Mouse (Mus musculus): ENCODE data around the gene Mak.

Gene Mak

GRCm38 (mm10) chr13:41071617-41072016 lies 7.9 kb downstream of the Mak start:
- no peak for DNase-seq (ENCODE audit: low read depth)

GRCm38 (mm10) chr13:41067618-41068017 lies 11.9 kb downstream of the Mak start:
- DNase-seq (ENCODE audit: low read depth) = no peak

DNA sequence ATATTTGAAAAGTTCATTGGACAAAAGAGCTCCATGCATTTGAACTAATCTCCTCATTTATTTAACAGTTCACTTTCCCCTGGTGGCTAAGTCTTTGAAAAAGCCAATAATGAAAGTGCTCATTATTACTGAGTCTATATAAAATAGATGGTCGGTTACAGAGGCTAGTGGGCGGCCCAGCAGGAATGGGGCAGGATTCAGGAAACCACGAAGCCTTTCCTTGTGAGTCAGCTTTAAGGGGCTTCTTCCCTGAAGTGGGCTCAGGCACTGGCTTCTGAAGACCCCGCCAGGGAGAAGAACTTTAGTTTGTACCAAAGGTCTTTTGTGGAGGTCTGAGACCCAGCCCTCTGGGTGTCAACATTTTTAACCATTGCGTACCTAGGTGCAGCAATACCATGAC lies 27.5 kb downstream of the Mak start:
- no peak for DNase-seq (ENCODE audit: low read depth)

- DNase-seq (ENCODE audit: low read depth) = no peak
These were observed 32.2 kb downstream of the Mak start for GRCm38 (mm10) chr13:41047280-41047679.

GRCm38 (mm10) chr13:41045901-41046300 lies 33.6 kb downstream of the Mak start:
- no peak for DNase-seq (ENCODE audit: low read depth)

DNA sequence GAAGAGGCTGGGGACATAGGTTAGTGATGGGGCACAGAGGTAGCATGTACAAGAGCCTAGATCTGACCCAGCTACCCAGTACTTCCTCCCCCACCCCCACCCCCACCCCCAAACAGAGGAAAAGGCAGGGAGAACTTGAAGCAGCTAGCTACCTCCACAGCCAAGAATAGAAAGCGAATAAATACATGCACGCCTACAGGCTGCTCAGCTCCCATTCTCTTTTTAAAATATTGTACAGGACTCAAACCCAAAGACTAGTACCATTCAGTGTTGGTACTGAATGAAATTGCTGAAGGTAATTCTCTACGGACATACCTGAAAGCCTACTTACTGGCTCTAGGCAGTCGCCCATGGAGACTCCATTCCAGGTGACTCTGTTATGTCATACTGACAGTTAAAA lies 37.0 kb downstream of the Mak start:
- no peak for DNase-seq (ENCODE audit: low read depth)

GRCm38 (mm10) chr13:41030098-41030497 lies 49.4 kb downstream of the Mak start:
- DNase-seq (ENCODE audit: low read depth) = no peak

GRCm38 (mm10) chr13:41022099-41022498 lies 57.4 kb downstream of the Mak start:
- no peak for DNase-seq (ENCODE audit: low read depth)

GRCm38 (mm10) chr13:41021607-41022006 lies 57.9 kb downstream of the Mak start:
- no peak for DNase-seq (ENCODE audit: low read depth)

DNA sequence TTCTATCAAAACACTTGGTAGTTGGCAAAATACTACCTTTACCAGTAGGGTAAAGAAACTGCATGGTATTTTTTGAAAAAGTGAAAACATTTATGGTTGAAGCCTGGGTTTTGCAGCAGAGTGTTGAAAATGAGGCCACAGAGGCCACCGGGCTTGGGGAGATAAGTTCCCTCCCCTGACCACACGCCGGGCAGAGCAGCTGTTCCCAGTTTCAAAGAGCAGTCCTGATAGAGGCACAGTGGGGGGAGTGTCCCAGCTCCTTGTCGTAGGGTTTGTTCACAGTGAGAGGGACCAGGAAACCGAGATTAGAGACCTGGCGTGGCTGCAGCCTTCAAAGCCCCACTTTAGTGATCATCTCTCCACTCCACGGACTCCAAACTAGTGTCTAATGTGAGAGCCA lies 59.0 kb downstream of the Mak start:
- DNase-seq (ENCODE audit: low read depth) = no peak

- DNase-seq (ENCODE audit: low read depth) = no peak
These were observed 60.5 kb downstream of the Mak start for GRCm38 (mm10) chr13:41018756-41019591.

DNA sequence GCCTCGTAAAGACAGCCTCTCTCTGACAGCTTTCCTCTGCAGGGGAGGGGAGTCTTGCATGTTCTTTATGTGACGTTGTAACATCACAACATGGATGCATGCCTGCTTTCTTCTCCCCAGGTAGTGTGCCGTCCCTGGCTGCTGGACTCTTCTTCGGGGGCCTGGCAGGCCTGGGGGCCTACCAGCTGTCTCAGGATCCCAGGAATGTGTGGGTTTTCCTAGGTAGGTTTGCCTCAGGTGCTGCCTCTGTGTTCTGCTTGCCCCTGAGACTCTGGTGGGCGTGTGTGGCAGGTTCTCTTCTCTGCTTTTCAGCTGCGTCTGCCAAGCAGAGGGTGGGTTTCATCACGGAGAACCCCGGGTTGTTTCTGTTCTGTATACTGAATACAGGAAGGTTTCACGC lies 61.3 kb downstream of the Mak start:
- DNase-seq (ENCODE audit: low read depth) = no peak

DNA sequence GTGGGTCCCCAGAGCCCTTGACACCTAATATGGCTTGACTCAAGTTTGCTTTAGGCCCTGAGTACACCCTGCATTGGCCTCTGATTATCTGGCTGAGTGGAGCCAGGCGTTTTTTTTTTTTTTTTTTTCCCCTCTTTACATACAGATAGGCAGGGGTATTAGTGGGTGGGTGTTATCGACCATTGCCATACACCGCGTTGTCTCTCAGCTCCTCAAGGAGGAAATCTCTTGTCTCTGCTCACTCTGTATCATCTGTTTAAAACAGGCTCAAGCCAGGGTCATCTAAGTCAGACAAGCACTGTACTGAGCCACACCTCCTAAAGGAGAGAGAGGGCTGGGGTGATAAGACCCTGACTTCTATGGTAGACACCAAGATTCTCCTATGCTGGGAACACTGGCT lies 61.7 kb downstream of the Mak start:
- no peak for DNase-seq (ENCODE audit: low read depth)

DNA sequence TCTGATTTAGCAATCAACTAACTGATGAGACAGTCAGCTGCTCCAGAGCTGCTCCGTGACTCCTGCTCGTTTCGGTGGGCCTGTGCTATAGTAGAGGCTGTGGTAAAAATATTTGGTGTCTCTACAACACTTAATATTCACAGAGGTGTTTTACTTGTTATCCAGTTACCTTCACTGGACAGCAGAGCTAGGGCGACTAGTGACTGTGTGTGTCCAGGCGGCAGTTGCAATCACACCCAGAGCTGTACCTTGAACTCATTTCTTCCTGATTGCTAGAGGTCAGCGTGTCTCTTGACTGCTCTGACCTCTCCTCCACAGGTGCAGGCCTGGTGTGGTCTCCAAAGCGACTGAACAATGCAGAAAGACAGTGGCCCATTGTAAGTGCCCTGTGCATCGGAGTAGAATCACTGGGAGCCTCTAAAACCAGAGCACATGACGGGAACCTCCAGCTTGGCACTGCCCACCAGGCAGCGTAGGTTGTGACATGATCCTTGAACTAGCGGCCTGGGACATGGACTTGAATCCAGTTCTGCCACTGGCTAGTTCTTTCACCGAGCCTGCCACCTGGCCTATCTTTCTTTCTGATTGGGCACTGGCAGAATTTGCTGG lies 62.6 kb downstream of the Mak start:
- DNase-seq (ENCODE audit: low read depth) = no peak

- peak; percentile 95 for DNase-seq (ENCODE audit: low read depth)
These were observed 63.5 kb downstream of the Mak start, which contains the start of gene Tmem14c for GRCm38 (mm10) chr13:41015829-41016634. Gene Tmem14c, plus strand, starts transcription at chr13:41016292.

DNA sequence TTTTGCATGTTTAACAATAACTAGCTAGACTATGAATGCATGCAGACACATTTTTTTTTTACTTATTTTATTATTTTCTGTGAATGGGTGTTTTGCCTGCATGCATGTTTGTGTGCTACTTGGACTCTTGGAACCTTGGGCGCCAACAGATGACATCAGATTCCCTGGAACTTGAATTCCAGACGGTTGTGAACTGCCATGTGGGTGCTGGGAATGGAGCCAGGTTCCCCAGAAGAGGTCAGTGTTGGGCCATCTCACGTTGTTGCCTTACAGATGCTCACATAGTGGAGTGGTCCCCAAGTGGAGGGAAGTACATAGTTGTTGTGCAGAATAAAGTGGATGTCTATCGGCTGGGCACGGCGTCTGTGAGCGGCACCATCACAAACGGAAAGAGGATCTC lies 70.6 kb downstream of the Mak start:
- no peak for DNase-seq (ENCODE audit: low read depth)

DNA sequence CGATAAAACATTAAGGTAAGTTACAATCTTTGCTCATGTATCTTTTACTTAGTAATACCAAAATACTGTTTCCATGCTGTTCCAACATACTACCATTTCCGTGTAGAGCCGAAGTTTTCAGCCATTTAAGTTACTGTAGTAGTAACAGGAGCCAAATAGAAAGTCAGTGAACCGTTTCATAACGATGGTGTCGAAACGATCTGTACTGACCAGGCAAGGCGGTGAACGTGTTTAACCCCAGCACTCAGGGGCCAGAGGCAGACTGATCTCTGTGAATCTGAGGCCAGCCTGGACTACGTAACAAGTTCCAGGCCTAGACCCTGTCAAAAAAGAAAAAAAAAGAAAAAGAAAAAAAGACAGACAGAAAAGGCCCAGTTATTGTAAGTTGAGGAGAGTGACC lies 71.2 kb downstream of the Mak start:
- DNase-seq (ENCODE audit: low read depth) = no peak

DNA sequence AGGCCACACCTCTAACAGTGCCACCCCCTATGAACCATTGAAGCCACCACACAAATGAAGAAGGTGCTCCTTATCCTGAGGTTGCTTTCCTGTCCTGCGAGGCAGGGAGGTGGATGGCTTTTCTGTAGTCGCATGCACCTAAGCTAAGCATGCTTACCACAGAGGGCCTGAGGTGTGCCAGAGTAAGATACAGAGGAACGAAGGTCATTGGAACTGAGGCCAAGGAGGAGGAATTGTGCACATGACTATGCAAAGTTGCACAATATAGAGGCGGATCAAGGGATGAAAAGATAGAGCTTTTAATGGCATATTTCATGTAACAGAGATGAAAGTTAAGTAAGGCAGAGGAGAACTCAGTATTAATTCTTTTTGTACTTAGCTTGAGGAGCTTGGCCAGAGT lies 73.3 kb downstream of the Mak start:
- DNase-seq (ENCODE audit: low read depth) = no peak

DNA sequence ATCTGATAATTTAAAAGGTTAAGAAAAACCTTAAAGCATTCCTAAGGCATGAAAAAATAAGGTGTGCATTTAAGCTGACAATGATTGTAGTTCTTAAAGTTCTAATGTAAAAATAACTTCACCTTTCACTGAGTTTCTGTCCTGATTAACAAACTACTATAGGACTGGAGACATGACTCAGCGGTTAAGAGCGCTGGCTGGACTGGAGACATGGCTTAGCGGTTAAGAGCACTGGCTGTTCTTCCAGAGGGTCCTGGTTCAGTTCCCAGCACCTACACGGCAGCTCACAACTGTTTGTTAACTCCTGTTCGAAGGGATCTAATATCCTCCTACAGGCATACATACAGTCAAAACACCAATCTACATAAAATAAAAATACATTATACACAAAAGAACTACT lies 77.5 kb downstream of the Mak start:
- DNase-seq (ENCODE audit: low read depth) = no peak

GRCm38 (mm10) chr13:41000926-41001639 lies 78.4 kb downstream of the Mak start, which contains the start of gene Pak1ip1:
Gene Pak1ip1, plus strand, starts transcription at chr13:41001023.
- peak; percentile 97 for DNase-seq (ENCODE audit: low read depth)

DNA sequence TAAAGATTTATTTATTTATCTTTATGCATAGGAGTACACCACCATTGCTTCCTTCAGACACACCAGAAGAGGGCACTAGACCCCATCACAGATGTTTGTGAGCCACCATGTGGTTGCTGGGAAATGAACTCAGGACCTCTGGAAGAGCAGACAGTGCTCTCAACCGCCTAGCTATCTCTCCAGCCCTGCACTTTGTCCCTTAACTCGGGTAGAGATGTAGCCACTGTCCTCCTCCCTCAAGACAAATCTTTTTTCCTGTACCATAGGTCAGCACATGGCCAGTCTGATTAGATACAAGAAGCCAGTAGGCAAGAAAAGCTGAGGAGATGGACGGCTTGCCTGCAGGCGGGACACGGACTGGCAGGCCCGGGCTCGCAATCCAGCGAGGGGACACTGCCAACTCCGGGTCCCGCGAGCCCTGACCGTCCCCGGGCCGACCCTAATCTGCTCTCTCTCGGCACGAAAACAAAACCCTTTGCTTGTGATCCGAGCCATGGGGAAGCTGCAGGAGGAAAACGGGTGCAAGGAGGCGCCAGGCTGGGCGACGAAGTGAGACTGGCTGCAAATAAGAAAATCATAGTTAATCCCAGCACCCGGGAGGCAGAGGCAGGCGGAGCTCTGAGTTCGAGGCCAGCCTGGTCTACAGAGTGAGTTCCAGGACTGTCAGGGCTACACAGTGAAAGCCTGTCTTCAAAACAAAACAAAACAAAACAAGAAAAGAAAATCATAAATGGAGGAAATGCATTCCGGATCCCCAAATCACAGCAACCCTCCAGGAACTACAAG lies 79.2 kb downstream of the Mak start:
- DNase-seq (ENCODE audit: low read depth) = no peak

Measured in induced T-regulatory cell, adult 2 months (primary cell).